Mouse (Mus musculus) forebrain, embryonic 14.5 days (tissue): ENCODE results near the gene Rgs12. TPM values are rescaled to one million over a fixed set of nuclear protein-coding genes. Genes with fewer than 3 reads are reported as not detected.
A peak's percentile ranks its signal among the peaks of the same experiment; 100 is the strongest.

ENCODE experiments used
- ATAC-seq: fragments of 200-750 bp; cut with Nextera tagmentation; 2 replicates; pipeline ENCODE4 v1.8.0; 2017; ENCODE audit warnings: mild to moderate bottlenecking, moderate library complexity
- DNase-seq: peaks from one replicate; pipeline ENCODE4 v3.0.0-alpha.2; 2015; ENCODE audit warnings: low spot score
- H3K27ac ChIP-seq: fragments of 300-500 bp; sonication (generic); 2 replicates; pipeline ENCODE4 v1.5.1; 2014; ENCODE audit warnings: low read depth, mild to moderate bottlenecking, control low read depth, low read length, moderate library complexity
- H3K27me3 ChIP-seq: fragments of 300-500 bp; sonication (generic); replicated peaks from 2 replicates; pipeline ENCODE4 v1.6.1; 2014; ENCODE audit warnings: low read length, control low read depth, mixed read lengths; ENCODE audit not compliant: control insufficient read depth, insufficient read depth
- H3K36me3 ChIP-seq: fragments of 300-500 bp; sonication (generic); 2 replicates; pipeline ENCODE4 v1.6.1; 2014; ENCODE audit warnings: low read length, control low read depth; ENCODE audit not compliant: control insufficient read depth, insufficient read depth
- H3K4me1 ChIP-seq: fragments of 300-500 bp; sonication (generic); 2 replicates; pipeline ENCODE4 v1.6.1; 2014; ENCODE audit warnings: antibody characterized with exemption, low read length, control low read depth; ENCODE audit not compliant: control insufficient read depth, insufficient read depth
- H3K4me2 ChIP-seq: fragments of 300-500 bp; sonication (generic); 2 replicates; pipeline ENCODE4 v1.6.1; 2014; ENCODE audit warnings: mild to moderate bottlenecking, control low read depth, low read length
- H3K4me3 ChIP-seq: fragments of 300-500 bp; sonication (generic); 2 replicates; pipeline ENCODE4 v1.5.1; 2014; ENCODE audit warnings: low read depth, low read length, control low read depth
- H3K9ac ChIP-seq: fragments of 300-500 bp; sonication (generic); 2 replicates; pipeline ENCODE4 v1.6.1; 2014; ENCODE audit warnings: mild to moderate bottlenecking, low read length, control low read depth, moderate library complexity
- H3K9me3 ChIP-seq: fragments of 300-500 bp; sonication (generic); replicated peaks from 2 replicates; pipeline ENCODE4 v1.6.1; 2016; ENCODE audit warnings: low read length, control low read depth, mixed read lengths; ENCODE audit not compliant: control insufficient read depth
- WGBS: fragments of 180-500 bp; shearing (Covaris S2); extraction: QIAGEN DNeasy Blood & Tissue Kit; methylation state at CpG from one replicate; pipeline ENCODE4 v1.1.7; 2014; 5-methylcytosine and 5-hydroxymethylcytosine counted together
- polyA plus RNA-seq: library from polyadenylated mRNA; unstranded; fragments of >200 nt; fragmentation: Nextera tagmentation; extraction: Ambion mirVana; gene quantifications from 2 replicates; pipeline ENCODE4 v1.2.1, GENCODE M21; 2014

Gene Rgs12
- polyA plus RNA-seq, 1 experiment from 2014 or later, result 37.2 TPM

DNA sequence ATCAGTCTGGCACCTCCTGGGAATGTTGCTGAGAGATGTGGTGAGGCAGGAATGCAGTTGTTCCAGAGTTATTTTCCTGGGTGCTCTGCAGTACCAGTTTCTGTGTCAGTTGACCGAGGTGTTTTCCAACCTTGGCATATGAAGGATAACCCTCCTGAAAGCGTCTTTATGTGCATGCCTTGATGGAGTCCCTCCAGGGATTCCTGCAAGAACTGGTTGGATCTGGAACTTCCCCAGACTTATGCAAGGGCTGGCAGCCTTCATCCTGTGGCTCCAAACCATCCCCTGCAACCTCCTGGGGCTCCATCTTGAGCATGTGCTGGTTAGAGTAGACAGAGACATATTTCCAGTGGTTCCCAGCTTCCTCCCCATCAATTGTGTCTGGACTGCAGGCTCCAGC, 55.5 kb downstream of the Rgs12 start:
- no peak for ATAC-seq
- peaks cover 12% of the 10 kb centered on the region; the same call in 1 of the 2 replicates for H3K36me3 ChIP-seq
- H3K27me3 ChIP-seq, result no peaks in the 10 kb centered on the region
- H3K4me3 ChIP-seq, result no peak overlapping the region
- H3K4me2 ChIP-seq, result no peak overlapping the region
- 92% methylated on average over 2 of the region's 2 CpGs for WGBS
- H3K4me1 ChIP-seq, result 0 out of 2 replicates have a peak, but pooled peaks cover 2% of the 10 kb centered on the region
- H3K9ac ChIP-seq, result no peak overlapping the region
- DNase-seq, result no peak
- H3K9me3 ChIP-seq, result no peaks in the 10 kb centered on the region
- H3K27ac ChIP-seq, result no peak overlapping the region

DNA sequence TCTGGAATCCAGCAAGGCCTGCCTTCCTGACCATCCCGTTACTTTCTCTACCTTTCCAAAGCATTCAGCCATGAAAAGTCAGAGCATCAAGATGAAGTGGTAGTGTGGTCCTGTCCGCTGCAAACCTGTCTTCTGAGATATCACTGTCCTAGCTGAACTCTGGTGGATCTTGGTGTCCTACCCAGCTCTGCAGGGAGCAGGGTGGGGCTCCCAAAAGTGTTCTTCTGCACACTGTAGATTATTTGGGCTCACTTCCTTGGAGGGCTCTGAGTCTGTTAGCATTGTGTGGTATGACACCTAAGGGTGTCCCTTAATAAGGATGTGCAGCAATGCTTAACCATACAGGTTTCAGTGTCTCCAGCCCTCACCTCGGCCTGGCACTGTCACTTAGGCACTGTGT, 56.4 kb downstream of the Rgs12 start:
- Histone ChIP-seq H3K4me2 (no peak overlapping the region), H3K4me3 (no peak overlapping the region), H3K9ac (no peak overlapping the region), H3K9me3 (no peaks in the 10 kb centered on the region), H3K27me3 (no peaks in the 10 kb centered on the region), H3K36me3 (0 out of 2 replicates have a peak, but pooled peaks cover 11% of the 10 kb centered on the region), H3K27ac (no peak overlapping the region), H3K4me1 (0 out of 2 replicates have a peak, but pooled peaks cover 2% of the 10 kb centered on the region)
- 92% methylated on average over 3 of the region's 3 CpGs for WGBS
- ATAC-seq (no peak), DNase-seq (no peak)

GRCm38 (mm10) chr5:35006599-35006998, 57.4 kb downstream of the Rgs12 start:
- H3K4me2 ChIP-seq, result no peak overlapping the region
- 0 out of 2 replicates have a peak, but pooled peaks cover 11% of the 10 kb centered on the region for H3K36me3 ChIP-seq
- ATAC-seq (no peak), DNase-seq (no peak)
- H3K9me3 ChIP-seq, result no peaks in the 10 kb centered on the region
- H3K4me3 ChIP-seq, result no peak overlapping the region
- no peak overlapping the region for H3K9ac ChIP-seq
- H3K27me3 ChIP-seq, result no peaks in the 10 kb centered on the region
- 81% methylated on average over 2 of the region's 2 CpGs for WGBS
- no peak overlapping the region for H3K27ac ChIP-seq
- H3K4me1 ChIP-seq, result 0 out of 2 replicates have a peak, but pooled peaks cover 2% of the 10 kb centered on the region

DNA sequence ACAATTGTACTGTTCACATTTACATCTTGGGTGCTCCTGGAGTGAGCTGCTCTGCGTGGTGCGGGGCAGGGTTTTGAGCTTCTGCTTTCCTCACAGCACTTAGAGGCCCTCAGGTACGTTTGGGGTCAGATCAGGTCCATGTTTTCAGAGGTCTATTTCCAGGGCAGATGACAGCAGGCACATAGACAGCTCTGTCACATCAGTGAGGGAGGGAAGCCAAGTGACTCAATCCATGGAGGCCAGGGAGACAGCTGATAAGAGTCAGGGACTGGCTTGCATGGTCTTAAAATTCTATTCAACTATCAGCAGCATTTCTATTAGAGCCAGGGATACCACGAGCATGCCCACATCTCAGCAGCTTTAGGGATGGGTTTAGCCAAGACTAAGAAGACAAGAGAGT, 59.9 kb downstream of the Rgs12 start:
- 98% methylated on average over 4 of the region's 4 CpGs for WGBS
- Histone ChIP-seq H3K9me3 (no peaks in the 10 kb centered on the region), H3K4me3 (no peak overlapping the region), H3K36me3 (0 out of 2 replicates have a peak, but pooled peaks cover 11% of the 10 kb centered on the region), H3K4me2 (no peak overlapping the region), H3K27ac (no peak overlapping the region), H3K4me1 (no peaks in the 10 kb centered on the region), H3K9ac (no peak overlapping the region), H3K27me3 (no peaks in the 10 kb centered on the region)
- DNase-seq (no peak), ATAC-seq (no peak)

- Histone ChIP-seq H3K9me3 (no peaks in the 10 kb centered on the region), H3K4me3 (no peak overlapping the region), H3K36me3 (0 out of 2 replicates have a peak, but pooled peaks cover 7% of the 10 kb centered on the region), H3K27ac (peak overlapping the region; percentile 9; the same call in 1 of the 2 replicates), H3K27me3 (no peaks in the 10 kb centered on the region), H3K4me2 (no peak overlapping the region), H3K4me1 (no peaks in the 10 kb centered on the region), H3K9ac (no peak overlapping the region)
- no peak for DNase-seq
- ATAC-seq, result no peak
- 84% methylated on average over 5 of the region's 5 CpGs for WGBS
Observed at GRCm38 (mm10) chr5:35010656-35011055, 61.4 kb downstream of the Rgs12 start.

- Histone ChIP-seq H3K9ac (no peak overlapping the region), H3K4me1 (no peaks in the 10 kb centered on the region), H3K27me3 (no peaks in the 10 kb centered on the region), H3K36me3 (0 out of 2 replicates have a peak, but pooled peaks cover 4% of the 10 kb centered on the region), H3K9me3 (no peaks in the 10 kb centered on the region), H3K4me3 (no peak overlapping the region), H3K27ac (no peak overlapping the region), H3K4me2 (no peak overlapping the region)
- DNase-seq (no peak), ATAC-seq (no peak)
- WGBS, result 95% methylated on average over 6 of the region's 6 CpGs
Observed at GRCm38 (mm10) chr5:35011156-35011923, 62.1 kb downstream of the Rgs12 start.

- no peaks in the 10 kb centered on the region for H3K27me3 ChIP-seq
- no peaks in the 10 kb centered on the region for H3K4me1 ChIP-seq
- peak overlapping the region; percentile 48 for H3K27ac ChIP-seq
- DNase-seq (peak; percentile 40), ATAC-seq (peak; percentile 62; the same call in 1 of the 2 replicates)
- H3K9ac ChIP-seq, result no peak overlapping the region
- H3K4me2 ChIP-seq, result no peak overlapping the region
- no peak overlapping the region for H3K4me3 ChIP-seq
- 42% methylated on average over 6 of the region's 6 CpGs for WGBS
- no peaks in the 10 kb centered on the region for H3K9me3 ChIP-seq
- H3K36me3 ChIP-seq, result no peaks in the 10 kb centered on the region
Observed at GRCm38 (mm10) chr5:35014036-35014435, 64.8 kb downstream of the Rgs12 start.

DNA sequence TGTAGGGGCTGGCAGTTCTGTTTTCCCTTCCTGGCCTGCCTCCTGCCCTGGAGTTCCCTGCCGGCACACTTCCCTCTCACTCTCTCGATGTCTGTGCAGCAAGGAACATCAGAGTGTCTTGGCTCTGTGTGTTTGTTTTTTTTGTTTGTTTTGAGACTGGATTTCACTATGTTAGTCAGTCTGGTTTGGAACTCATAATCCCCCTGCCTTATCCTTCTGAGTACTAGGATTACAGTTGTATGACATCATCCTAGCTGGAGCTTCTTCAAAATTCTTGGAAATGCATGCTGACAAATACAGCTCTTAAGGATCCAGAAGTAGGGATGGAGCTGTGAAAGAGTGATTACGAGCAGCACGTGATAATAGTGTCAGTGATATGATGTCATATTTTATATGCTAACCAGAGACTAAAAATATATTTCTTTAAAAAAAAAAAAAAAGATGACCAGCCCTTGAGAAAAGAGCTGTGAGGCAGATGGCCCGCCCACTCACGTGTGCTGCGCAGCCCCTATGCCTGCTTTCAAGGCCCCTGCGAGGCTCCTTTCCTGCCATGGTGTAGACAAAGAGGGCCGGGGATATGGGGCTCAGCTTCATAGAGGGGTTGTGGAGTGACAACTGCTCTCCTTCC, 70.5 kb downstream of the Rgs12 start:
- Histone ChIP-seq H3K4me1 (no peaks in the 10 kb centered on the region), H3K9me3 (no peaks in the 10 kb centered on the region), H3K36me3 (peaks cover 33% of the 10 kb centered on the region; the same call in 1 of the 2 replicates), H3K27ac (0 out of 2 replicates have a peak overlapping the region, but pooled peaks have one; percentile 18), H3K9ac (0 out of 2 replicates have a peak overlapping the region, but pooled peaks have one; percentile 7), H3K4me2 (no peak overlapping the region), H3K4me3 (no peak overlapping the region), H3K27me3 (no peaks in the 10 kb centered on the region)
- ATAC-seq (no peak), DNase-seq (no peak)
- 82% methylated on average over 9 of the region's 9 CpGs for WGBS
